Mouse (Mus musculus): Measurements from ENCODE around the gene Eps15l1. TPM values are rescaled to one million over a fixed set of nuclear protein-coding genes. Genes with fewer than 3 reads are reported as not detected.
A peak's percentile ranks its signal among the peaks of the same experiment; 100 is the strongest.

Eps15l1 gene
- polyA plus RNA-seq, 1 experiment: 11.9 TPM

- H3K36me3 ChIP-seq (ENCODE audit: control insufficient read depth, insufficient read depth, low read length): peaks cover 1% of the 10 kb centered on the region; the same call in 1 of the 2 replicates
Measured at GRCm38 (mm10) chr8:72376900-72377299, 44.4 kb downstream of the Eps15l1 start.

GRCm38 (mm10) chr8:72376309-72376708 lies 45.0 kb downstream of the Eps15l1 start:
- H3K27ac ChIP-seq (ENCODE audit: control insufficient read depth, insufficient read depth, low read depth, low read length): no peak overlapping the region
- H3K4me1 ChIP-seq (ENCODE audit: control insufficient read depth, insufficient read depth, low read length): no peaks in the 10 kb centered on the region
- H3K27me3 ChIP-seq (ENCODE audit: control insufficient read depth, insufficient read depth, low read length): no peaks in the 10 kb centered on the region
- no peak overlapping the region for H3K4me3 ChIP-seq (ENCODE audit: control insufficient read depth, low read depth, low read length)
- TF ChIP-seq CTCF (IDR thresholded peaks at IDR 0.05; ENCODE audit: control insufficient read depth, insufficient read depth, insufficient replicate concordance, low read depth, low read length) (no peak), POLR2A (IDR thresholded peaks at IDR 0.05; ENCODE audit: control insufficient read depth, low read depth, low read length) (no peak)
- peaks cover 1% of the 10 kb centered on the region; the same call in 1 of the 2 replicates for H3K36me3 ChIP-seq (ENCODE audit: control insufficient read depth, insufficient read depth, low read length)

More at GRCm38 (mm10) chr8:72376900-72377299, 44.4 kb downstream of the Eps15l1 start:
- Histone ChIP-seq H3K27ac (ENCODE audit: control insufficient read depth, insufficient read depth, low read depth, low read length) (no peak overlapping the region), H3K4me1 (ENCODE audit: control insufficient read depth, insufficient read depth, low read length) (no peaks in the 10 kb centered on the region), H3K4me3 (ENCODE audit: control insufficient read depth, low read depth, low read length) (no peak overlapping the region), H3K27me3 (ENCODE audit: control insufficient read depth, insufficient read depth, low read length) (no peaks in the 10 kb centered on the region)
- TF ChIP-seq POLR2A (IDR thresholded peaks at IDR 0.05; ENCODE audit: control insufficient read depth, low read depth, low read length) (no peak), CTCF (IDR thresholded peaks at IDR 0.05; ENCODE audit: control insufficient read depth, insufficient read depth, insufficient replicate concordance, low read depth, low read length) (no peak)

GRCm38 (mm10) chr8:72375161-72375560 lies 46.1 kb downstream of the Eps15l1 start:
- no peaks in the 10 kb centered on the region for H3K4me1 ChIP-seq (ENCODE audit: control insufficient read depth, insufficient read depth, low read length)
- no peak overlapping the region for H3K27ac ChIP-seq (ENCODE audit: control insufficient read depth, insufficient read depth, low read depth, low read length)
- H3K36me3 ChIP-seq (ENCODE audit: control insufficient read depth, insufficient read depth, low read length): peaks cover 3% of the 10 kb centered on the region; the same call in 1 of the 2 replicates
- no peaks in the 10 kb centered on the region for H3K27me3 ChIP-seq (ENCODE audit: control insufficient read depth, insufficient read depth, low read length)
- no peak overlapping the region for H3K4me3 ChIP-seq (ENCODE audit: control insufficient read depth, low read depth, low read length)
- TF ChIP-seq POLR2A (IDR thresholded peaks at IDR 0.05; ENCODE audit: control insufficient read depth, low read depth, low read length): no peak

- H3K4me1 ChIP-seq (ENCODE audit: control insufficient read depth, insufficient read depth, low read length): no peaks in the 10 kb centered on the region
- H3K36me3 ChIP-seq (ENCODE audit: control insufficient read depth, insufficient read depth, low read length): peaks cover 2% of the 10 kb centered on the region
- no peaks in the 10 kb centered on the region for H3K27me3 ChIP-seq (ENCODE audit: control insufficient read depth, insufficient read depth, low read length)
- H3K4me3 ChIP-seq (ENCODE audit: control insufficient read depth, low read depth, low read length): no peak overlapping the region
- no peak overlapping the region for H3K27ac ChIP-seq (ENCODE audit: control insufficient read depth, insufficient read depth, low read depth, low read length)
- TF ChIP-seq CTCF (IDR thresholded peaks at IDR 0.05; ENCODE audit: control insufficient read depth, insufficient read depth, insufficient replicate concordance, low read depth, low read length) (no peak), POLR2A (IDR thresholded peaks at IDR 0.05; ENCODE audit: control insufficient read depth, low read depth, low read length) (no peak)
Measured at GRCm38 (mm10) chr8:72372311-72372710, 48.9 kb downstream of the Eps15l1 start.

- no peaks in the 10 kb centered on the region for H3K4me1 ChIP-seq (ENCODE audit: control insufficient read depth, insufficient read depth, low read length)
- no peak overlapping the region for H3K27ac ChIP-seq (ENCODE audit: control insufficient read depth, insufficient read depth, low read depth, low read length)
- no peak for TF ChIP-seq POLR2A (IDR thresholded peaks at IDR 0.05; ENCODE audit: control insufficient read depth, low read depth, low read length)
- TF ChIP-seq CTCF (IDR thresholded peaks at IDR 0.05; ENCODE audit: control insufficient read depth, insufficient read depth, insufficient replicate concordance, low read depth, low read length): no peak
- H3K27me3 ChIP-seq (ENCODE audit: control insufficient read depth, insufficient read depth, low read length): no peaks in the 10 kb centered on the region
- H3K4me3 ChIP-seq (ENCODE audit: control insufficient read depth, low read depth, low read length): no peak overlapping the region
- peaks cover 2% of the 10 kb centered on the region for H3K36me3 ChIP-seq (ENCODE audit: control insufficient read depth, insufficient read depth, low read length)
Measured at GRCm38 (mm10) chr8:72371356-72371755, 49.9 kb downstream of the Eps15l1 start.

GRCm38 (mm10) chr8:72366435-72366834 lies 54.8 kb downstream of the Eps15l1 start:
- H3K36me3 ChIP-seq (ENCODE audit: control insufficient read depth, insufficient read depth, low read length): peaks cover 2% of the 10 kb centered on the region
- H3K27ac ChIP-seq (ENCODE audit: control insufficient read depth, insufficient read depth, low read depth, low read length): no peak overlapping the region
- no peak overlapping the region for H3K4me3 ChIP-seq (ENCODE audit: control insufficient read depth, low read depth, low read length)
- TF ChIP-seq POLR2A (IDR thresholded peaks at IDR 0.05; ENCODE audit: control insufficient read depth, low read depth, low read length) (no peak), CTCF (IDR thresholded peaks at IDR 0.05; ENCODE audit: control insufficient read depth, insufficient read depth, insufficient replicate concordance, low read depth, low read length) (no peak)
- H3K4me1 ChIP-seq (ENCODE audit: control insufficient read depth, insufficient read depth, low read length): no peaks in the 10 kb centered on the region
- H3K27me3 ChIP-seq (ENCODE audit: control insufficient read depth, insufficient read depth, low read length): no peaks in the 10 kb centered on the region

GRCm38 (mm10) chr8:72365826-72366225 lies 55.4 kb downstream of the Eps15l1 start:
- TF ChIP-seq POLR2A (IDR thresholded peaks at IDR 0.05; ENCODE audit: control insufficient read depth, low read depth, low read length): no peak
- TF ChIP-seq CTCF (IDR thresholded peaks at IDR 0.05; ENCODE audit: control insufficient read depth, insufficient read depth, insufficient replicate concordance, low read depth, low read length): peak; percentile 65; the same call in 1 of the 2 replicates
- no peaks in the 10 kb centered on the region for H3K4me1 ChIP-seq (ENCODE audit: control insufficient read depth, insufficient read depth, low read length)
- H3K36me3 ChIP-seq (ENCODE audit: control insufficient read depth, insufficient read depth, low read length): peaks cover 2% of the 10 kb centered on the region
- H3K4me3 ChIP-seq (ENCODE audit: control insufficient read depth, low read depth, low read length): no peak overlapping the region
- H3K27me3 ChIP-seq (ENCODE audit: control insufficient read depth, insufficient read depth, low read length): no peaks in the 10 kb centered on the region
- no peak overlapping the region for H3K27ac ChIP-seq (ENCODE audit: control insufficient read depth, insufficient read depth, low read depth, low read length)

GRCm38 (mm10) chr8:72365016-72365415 lies 56.2 kb downstream of the Eps15l1 start:
- Histone ChIP-seq H3K36me3 (ENCODE audit: control insufficient read depth, insufficient read depth, low read length) (no peaks in the 10 kb centered on the region; the same call in 1 of the 2 replicates), H3K27ac (ENCODE audit: control insufficient read depth, insufficient read depth, low read depth, low read length) (no peak overlapping the region), H3K27me3 (ENCODE audit: control insufficient read depth, insufficient read depth, low read length) (no peaks in the 10 kb centered on the region), H3K4me1 (ENCODE audit: control insufficient read depth, insufficient read depth, low read length) (no peaks in the 10 kb centered on the region), H3K4me3 (ENCODE audit: control insufficient read depth, low read depth, low read length) (peak overlapping the region; percentile 64)
- TF ChIP-seq CTCF (IDR thresholded peaks at IDR 0.05; ENCODE audit: control insufficient read depth, insufficient read depth, insufficient replicate concordance, low read depth, low read length) (no peak), POLR2A (IDR thresholded peaks at IDR 0.05; ENCODE audit: control insufficient read depth, low read depth, low read length) (no peak)

All from testis, adult 2 months (tissue).